Mouse (Mus musculus) brain, embryonic 18.5 days (tissue): Measurements from ENCODE around the gene Fbxl18.

Experiments
- DNase-seq: peaks from one replicate; pipeline ENCODE4 v3.0.0-alpha.2; 2012; ENCODE audit warnings: low read depth, low spot score

Gene Fbxl18

GRCm38 (mm10) chr5:142894918-142895613 is at the start of gene Fbxl18:
TSS of gene Fbxl18 (minus strand) at chr5:142895421.
- peak; percentile 75 for DNase-seq

GRCm38 (mm10) chr5:142940393-142940792 is 45.2 kb upstream of the Fbxl18 start:
- no peak for DNase-seq

DNA sequence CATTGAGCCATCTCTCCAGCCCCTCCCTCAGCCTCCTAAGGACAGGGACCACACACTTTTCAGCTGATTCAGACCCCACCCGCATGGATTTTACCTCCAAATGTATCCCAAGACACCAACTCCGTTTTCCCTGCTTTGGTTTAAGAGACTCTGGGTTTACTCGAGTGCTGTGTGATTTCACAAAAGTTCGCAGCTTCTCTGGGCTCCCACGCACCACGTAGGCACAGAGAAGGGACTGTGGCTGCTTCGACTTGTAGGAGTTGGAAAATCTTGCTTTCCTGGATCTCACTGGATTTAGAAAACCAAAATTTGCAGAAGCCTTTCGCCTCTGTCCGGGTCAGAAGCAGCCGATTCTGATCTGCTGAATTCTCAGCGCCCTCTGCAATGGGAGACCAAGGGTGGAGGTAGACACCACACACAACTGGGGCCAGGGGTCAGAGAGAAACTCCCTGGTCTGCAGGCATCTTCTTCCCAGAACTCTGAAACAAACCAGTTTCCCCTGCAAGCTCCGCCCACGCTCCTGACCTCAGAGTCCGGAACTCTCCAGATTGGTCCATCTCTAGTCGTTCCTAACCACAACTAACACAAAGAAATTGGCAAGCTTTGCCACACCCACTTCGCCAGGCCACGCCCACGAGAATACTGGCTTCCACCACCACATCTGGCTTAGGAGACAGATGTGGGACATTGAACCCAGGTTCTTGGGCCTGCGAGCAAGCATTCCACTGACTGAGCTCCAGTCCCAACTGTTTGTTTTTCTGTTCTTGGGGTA is 42.9 kb upstream of the Fbxl18 start:
- no peak for DNase-seq

DNA sequence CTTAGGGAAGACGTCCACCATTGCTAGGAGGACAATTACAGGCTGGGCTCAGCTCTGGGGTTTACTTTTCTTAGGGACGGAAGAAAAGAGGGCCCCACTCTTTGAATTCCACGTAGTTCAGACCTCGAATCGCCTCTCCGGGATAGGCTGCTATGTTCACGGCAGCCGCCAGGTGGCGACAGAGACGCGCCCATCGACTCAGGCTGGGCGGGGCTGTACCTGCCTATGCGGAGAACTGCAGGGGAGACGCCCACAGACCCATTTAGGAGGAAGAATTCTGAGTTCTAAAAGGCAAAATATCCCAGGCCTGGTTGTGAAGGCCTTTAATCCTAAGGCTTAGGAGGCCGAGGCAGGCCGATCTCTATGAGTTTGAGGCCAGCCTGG is 41.1 kb upstream of the Fbxl18 start:
- no peak for DNase-seq

DNA sequence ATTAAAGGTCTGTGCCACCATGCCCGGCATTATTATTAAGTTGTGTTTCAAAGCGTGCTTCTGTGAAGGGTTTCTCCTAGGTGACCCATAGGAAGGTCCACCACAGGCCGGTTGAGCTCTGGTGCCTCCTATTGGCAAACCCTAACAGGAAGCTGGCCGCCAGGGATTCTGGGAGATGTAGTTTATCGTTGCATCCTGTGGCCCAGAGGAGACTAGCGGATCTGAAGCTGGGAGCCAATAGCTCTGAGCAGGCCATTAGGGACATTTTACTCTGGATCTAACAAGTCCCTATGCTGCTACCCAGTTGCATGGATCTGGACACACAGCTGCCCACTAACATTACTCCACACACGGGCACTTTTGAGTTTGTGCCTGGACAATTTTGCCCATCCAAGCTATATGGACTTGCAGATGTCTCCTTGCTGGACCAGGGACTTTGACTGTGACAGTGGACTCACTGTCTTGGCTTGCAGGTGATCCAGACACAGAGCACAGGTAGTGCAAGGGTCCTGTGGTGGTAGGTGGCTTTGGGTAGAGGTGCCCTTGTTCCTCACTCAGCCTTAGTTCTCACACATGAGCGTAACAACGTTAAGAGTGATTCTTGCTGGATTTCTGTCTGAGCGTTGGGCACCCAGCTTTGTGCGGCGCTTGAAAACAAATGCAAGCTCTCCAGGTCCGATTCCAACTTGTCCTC is 40.6 kb upstream of the Fbxl18 start:
- no peak for DNase-seq

- no peak for DNase-seq
Measured at GRCm38 (mm10) chr5:142932731-142933130, 37.5 kb upstream of the Fbxl18 start.

- DNase-seq, result no peak
Measured at GRCm38 (mm10) chr5:142932084-142932685, 37.0 kb upstream of the Fbxl18 start.

- DNase-seq, result no peak
Measured at GRCm38 (mm10) chr5:142931241-142931745, 36.1 kb upstream of the Fbxl18 start.

- no peak for DNase-seq
Measured at GRCm38 (mm10) chr5:142929400-142929752, 34.2 kb upstream of the Fbxl18 start.

GRCm38 (mm10) chr5:142928749-142929399 is 33.7 kb upstream of the Fbxl18 start:
- no peak for DNase-seq

DNA sequence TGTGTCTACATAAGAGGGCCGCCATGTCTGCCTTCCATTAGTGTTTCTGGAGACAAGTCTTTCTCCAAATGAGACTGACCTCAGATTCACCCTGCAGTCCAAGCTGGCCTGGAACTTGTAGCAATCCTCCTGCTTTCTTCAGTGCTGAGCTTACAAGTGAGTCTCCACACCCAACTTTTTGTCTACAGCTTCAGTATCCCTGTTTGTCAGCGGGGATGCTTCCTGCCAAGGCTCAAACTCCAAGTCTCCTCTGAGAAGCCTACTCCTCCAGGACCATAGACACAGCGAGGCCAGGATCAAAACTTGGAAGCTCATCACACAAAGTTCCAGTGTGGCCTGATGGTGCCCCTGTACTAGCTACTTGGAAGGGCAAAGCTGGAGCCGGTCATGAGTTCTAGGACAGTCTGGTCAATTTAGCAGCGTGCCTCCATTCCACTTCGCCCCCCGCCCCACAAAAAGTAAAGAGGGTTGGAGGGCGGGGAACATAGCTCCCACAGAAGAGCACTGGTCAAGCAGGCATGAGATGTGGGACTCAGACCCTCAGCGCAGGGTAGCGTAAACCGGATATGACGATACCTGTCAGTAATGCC is 32.2 kb upstream of the Fbxl18 start:
- DNase-seq, result no peak

GRCm38 (mm10) chr5:142926940-142927228 is 31.7 kb upstream of the Fbxl18 start:
- no peak for DNase-seq

GRCm38 (mm10) chr5:142926204-142926939 is 31.2 kb upstream of the Fbxl18 start:
- DNase-seq, result no peak

GRCm38 (mm10) chr5:142924336-142924959 is 29.2 kb upstream of the Fbxl18 start:
- DNase-seq, result no peak

- no peak for DNase-seq
Measured at GRCm38 (mm10) chr5:142923781-142924180, 28.6 kb upstream of the Fbxl18 start.

DNA sequence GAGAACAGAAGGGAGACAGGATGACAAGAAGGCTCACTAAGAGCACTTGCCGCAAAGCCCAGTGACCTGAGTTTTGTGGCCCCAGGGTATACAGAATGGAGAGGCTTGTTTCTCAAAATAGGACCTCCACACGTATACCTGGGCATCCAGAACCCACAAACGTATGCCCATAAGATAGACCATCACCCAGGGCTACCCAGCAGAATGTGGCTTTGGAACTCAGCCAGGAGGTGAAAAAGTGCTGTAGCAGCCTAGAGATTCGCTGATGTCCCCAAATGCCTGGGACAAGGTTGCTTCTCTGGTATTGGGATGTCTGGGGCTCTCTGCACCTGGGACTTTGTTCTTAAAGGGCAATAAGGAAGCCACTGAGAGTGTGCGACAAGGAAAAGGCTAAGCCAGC is 27.0 kb upstream of the Fbxl18 start:
- DNase-seq, result no peak

DNA sequence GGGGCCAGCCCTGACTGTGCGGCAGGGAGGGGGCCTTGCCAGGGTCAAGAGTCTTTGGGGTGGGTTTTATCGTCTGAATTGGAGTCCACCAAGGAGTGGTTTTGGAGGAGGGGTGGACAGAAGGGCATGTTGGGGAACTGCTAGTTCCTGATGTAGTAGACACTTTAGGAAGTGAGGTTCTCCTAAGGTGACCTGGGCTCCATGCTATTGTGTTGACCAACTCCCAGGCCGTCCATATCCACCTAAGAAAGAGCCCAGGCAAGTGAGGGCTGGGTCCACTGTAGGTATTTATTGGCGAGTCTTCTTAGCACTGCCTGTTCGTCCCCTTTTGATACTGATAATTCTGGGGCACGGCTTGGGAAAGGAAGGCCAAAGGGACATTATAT is 25.8 kb upstream of the Fbxl18 start:
- DNase-seq, result no peak

DNA sequence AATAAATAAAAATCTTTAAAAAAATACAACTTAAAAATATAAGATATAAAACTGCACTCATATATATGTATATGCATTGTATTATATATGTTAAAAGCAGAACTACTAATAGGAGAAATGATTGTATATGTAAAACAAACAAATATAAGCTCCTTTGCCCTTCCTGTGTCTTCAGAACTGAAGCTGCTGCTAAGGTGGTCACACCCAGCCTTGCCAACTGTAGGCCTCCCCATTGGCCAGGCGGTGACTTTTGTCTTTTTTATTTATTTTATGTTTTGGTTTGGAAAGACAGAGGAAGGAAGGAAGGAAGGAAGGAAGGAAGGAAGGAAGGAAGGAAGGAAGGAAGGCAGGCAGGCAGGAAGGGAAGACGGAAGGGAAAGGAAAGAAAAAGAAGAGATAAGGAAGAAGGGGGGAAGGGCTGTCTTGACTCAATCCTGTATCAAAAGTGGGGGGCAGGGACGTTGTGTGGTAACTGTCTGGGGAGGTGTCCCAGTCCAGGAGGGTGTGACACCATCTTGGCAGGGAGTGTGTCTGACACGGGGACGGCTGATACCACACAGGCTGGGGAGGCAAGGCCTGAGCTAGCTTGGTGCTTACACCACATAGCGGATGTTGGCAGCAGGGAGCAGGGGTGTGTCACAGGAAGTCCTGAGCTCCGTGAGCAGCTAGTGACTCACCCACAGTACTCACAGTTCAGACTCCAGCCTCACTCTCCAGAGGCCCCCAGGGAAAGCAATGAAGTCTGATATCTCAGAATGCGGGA is 25.3 kb upstream of the Fbxl18 start:
- no peak for DNase-seq

DNA sequence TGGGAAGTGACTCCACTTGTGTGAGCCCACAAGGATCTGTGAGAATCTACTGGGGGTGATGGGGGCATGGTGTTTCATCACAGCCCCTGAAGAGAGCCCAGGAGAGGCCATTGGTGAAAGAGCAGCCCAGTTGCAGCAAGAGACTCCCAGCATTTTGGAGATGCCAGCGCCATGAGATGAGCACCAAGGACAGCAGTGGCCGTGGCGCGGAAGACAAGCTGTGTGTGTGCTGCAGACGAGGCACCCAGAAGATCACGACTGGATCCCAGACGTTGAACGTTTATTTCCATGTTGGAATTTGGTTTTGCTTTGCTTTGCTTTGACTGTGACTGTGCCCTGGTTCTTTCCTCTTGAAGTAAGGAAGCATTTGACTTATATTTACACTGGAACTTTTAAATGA is 22.2 kb upstream of the Fbxl18 start:
- DNase-seq, result no peak

GRCm38 (mm10) chr5:142916593-142916992 is 21.4 kb upstream of the Fbxl18 start:
- DNase-seq, result no peak
